Mouse (Mus musculus): ENCODE results near the gene Rae1. TPM values are rescaled to one million over a fixed set of nuclear protein-coding genes. Genes with fewer than 3 reads are reported as not detected.

The Rae1 gene
- polyA plus RNA-seq, 1 experiment from 2014 or later = 156 TPM

DNA sequence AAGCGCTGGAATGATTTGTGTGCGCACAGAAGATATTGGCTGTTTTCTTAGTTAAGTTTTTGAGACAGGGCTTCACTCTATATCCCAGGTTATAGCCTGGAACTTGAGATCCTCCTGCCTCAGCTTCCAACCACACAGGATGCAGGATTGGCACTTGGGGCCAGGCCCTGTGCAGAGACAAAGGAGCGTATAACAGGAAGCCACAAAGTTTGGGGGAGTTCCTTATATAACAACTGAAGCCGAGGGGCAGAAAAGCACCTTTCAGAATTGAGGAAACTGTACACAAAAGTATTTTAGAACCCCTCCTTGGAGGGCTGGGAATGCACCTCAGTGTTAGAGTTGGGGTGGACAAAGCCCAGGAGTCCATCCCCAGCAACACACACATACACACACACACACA is 39.1 kb downstream of the Rae1 start:
- no peaks in the 10 kb centered on the region for H3K9me3 ChIP-seq (ENCODE audit: control insufficient read depth, low read length)
- peaks cover 6% of the 10 kb centered on the region for H3K36me3 ChIP-seq (ENCODE audit: control insufficient read depth, insufficient read depth)
- no peak overlapping the region for H3K4me3 ChIP-seq (replicated peaks; ENCODE audit: low read length)
- H3K4me1 ChIP-seq (replicated peaks; ENCODE audit: control insufficient read depth, insufficient read depth, low read length) = no peaks in the 10 kb centered on the region
- no peaks in the 10 kb centered on the region for H3K27me3 ChIP-seq (replicated peaks; ENCODE audit: control insufficient read depth, insufficient read depth, low read length)
- no peak for ATAC-seq
- H3K4me2 ChIP-seq (ENCODE audit: low read length) = no peak overlapping the region
- H3K27ac ChIP-seq (ENCODE audit: low read length) = no peak overlapping the region
- no peak overlapping the region for H3K9ac ChIP-seq (replicated peaks; ENCODE audit: low read depth, low read length)
- 94% methylated on average over 4 of the region's 4 CpGs for WGBS

DNA sequence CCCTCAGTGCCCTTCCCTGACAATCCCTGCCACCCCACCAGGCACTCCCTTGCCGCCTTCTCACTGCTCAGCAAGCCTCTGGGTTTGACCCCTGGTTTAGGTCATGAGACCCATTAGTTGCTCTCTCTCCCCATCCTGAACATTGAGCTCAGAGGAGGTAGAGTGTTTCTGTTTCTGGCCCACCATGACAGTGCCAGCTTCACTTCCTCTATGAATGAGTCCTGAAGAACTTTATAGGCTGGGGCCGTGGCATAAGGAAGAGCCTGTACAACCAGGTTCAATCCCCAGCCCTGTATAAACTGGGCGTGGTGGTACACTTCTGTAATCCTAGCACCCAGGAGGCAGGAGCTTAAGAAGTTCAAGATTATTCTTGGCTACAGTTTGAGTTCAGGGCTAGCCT is 40.9 kb downstream of the Rae1 start:
- no peak overlapping the region for H3K27ac ChIP-seq (ENCODE audit: low read length)
- no peak overlapping the region for H3K4me2 ChIP-seq (ENCODE audit: low read length)
- H3K9me3 ChIP-seq (ENCODE audit: control insufficient read depth, low read length) = no peaks in the 10 kb centered on the region
- H3K27me3 ChIP-seq (replicated peaks; ENCODE audit: control insufficient read depth, insufficient read depth, low read length) = no peaks in the 10 kb centered on the region
- ATAC-seq = no peak
- no peak overlapping the region for H3K9ac ChIP-seq (replicated peaks; ENCODE audit: low read depth, low read length)
- no peaks in the 10 kb centered on the region for H3K4me1 ChIP-seq (replicated peaks; ENCODE audit: control insufficient read depth, insufficient read depth, low read length)
- no peaks in the 10 kb centered on the region for H3K36me3 ChIP-seq (ENCODE audit: control insufficient read depth, insufficient read depth)
- 82% methylated on average over 3 of the region's 3 CpGs for WGBS
- H3K4me3 ChIP-seq (replicated peaks; ENCODE audit: low read length) = no peak overlapping the region

DNA sequence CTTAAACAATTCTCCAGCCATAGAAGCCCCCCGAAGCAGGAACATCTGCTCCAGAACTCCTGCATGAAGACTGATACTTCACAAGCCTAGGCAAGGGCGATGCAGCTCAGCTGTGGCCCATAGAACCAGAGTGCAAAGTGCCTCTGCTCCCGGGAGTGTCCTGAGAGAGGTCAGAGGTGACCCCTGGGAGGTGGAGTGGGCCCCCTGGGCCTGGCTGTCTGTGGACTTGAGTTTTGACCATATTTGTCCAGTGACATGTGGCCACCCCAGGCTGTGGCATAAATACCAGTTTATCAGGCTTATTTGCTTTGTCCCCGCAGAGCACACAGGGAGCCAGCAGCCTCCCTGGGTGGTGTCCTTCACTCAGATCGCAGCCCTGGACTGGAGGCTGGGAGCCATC is 41.3 kb downstream of the Rae1 start:
- 71% methylated on average over 5 of the region's 5 CpGs for WGBS
- no peaks in the 10 kb centered on the region for H3K27me3 ChIP-seq (replicated peaks; ENCODE audit: control insufficient read depth, insufficient read depth, low read length)
- no peak for ATAC-seq

DNA sequence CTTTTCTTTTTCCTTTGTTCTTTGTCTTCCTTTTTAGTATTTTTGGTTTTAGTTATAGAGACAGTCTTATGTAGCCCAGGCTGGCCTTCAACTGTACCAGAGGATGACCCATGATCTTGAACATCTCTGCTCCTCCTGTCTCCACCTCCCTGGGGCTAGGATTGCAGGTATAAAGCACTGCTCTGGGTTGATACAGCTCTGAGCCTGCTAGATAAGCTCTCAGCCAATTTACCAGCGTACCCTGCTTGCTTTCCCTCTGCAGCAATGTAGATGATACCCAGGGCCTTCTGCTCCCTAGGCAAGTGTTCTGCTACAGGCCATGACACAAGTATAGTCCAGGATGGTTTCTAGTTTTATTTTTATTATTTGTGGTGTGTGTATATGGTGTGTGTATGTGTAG is 42.0 kb downstream of the Rae1 start:
- no peak overlapping the region for H3K4me3 ChIP-seq (replicated peaks; ENCODE audit: low read length)
- no peaks in the 10 kb centered on the region for H3K4me1 ChIP-seq (replicated peaks; ENCODE audit: control insufficient read depth, insufficient read depth, low read length)
- H3K36me3 ChIP-seq (ENCODE audit: control insufficient read depth, insufficient read depth) = no peaks in the 10 kb centered on the region
- no peaks in the 10 kb centered on the region for H3K9me3 ChIP-seq (ENCODE audit: control insufficient read depth, low read length)
- no peaks in the 10 kb centered on the region for H3K27me3 ChIP-seq (replicated peaks; ENCODE audit: control insufficient read depth, insufficient read depth, low read length)
- 80% methylated on average over 1 of the region's 1 CpGs for WGBS
- H3K27ac ChIP-seq (ENCODE audit: low read length) = no peak overlapping the region
- H3K9ac ChIP-seq (replicated peaks; ENCODE audit: low read depth, low read length) = no peak overlapping the region
- no peak for ATAC-seq
- no peak overlapping the region for H3K4me2 ChIP-seq (ENCODE audit: low read length)

More for the DNA sequence above, 41.3 kb downstream of the Rae1 start:
- Histone ChIP-seq H3K9me3 (ENCODE audit: control insufficient read depth, low read length) (no peaks in the 10 kb centered on the region), H3K27ac (ENCODE audit: low read length) (no peak overlapping the region), H3K4me3 (replicated peaks; ENCODE audit: low read length) (no peak overlapping the region), H3K4me2 (ENCODE audit: low read length) (no peak overlapping the region), H3K36me3 (ENCODE audit: control insufficient read depth, insufficient read depth) (no peaks in the 10 kb centered on the region), H3K4me1 (replicated peaks; ENCODE audit: control insufficient read depth, insufficient read depth, low read length) (no peaks in the 10 kb centered on the region), H3K9ac (replicated peaks; ENCODE audit: low read depth, low read length) (no peak overlapping the region)

DNA sequence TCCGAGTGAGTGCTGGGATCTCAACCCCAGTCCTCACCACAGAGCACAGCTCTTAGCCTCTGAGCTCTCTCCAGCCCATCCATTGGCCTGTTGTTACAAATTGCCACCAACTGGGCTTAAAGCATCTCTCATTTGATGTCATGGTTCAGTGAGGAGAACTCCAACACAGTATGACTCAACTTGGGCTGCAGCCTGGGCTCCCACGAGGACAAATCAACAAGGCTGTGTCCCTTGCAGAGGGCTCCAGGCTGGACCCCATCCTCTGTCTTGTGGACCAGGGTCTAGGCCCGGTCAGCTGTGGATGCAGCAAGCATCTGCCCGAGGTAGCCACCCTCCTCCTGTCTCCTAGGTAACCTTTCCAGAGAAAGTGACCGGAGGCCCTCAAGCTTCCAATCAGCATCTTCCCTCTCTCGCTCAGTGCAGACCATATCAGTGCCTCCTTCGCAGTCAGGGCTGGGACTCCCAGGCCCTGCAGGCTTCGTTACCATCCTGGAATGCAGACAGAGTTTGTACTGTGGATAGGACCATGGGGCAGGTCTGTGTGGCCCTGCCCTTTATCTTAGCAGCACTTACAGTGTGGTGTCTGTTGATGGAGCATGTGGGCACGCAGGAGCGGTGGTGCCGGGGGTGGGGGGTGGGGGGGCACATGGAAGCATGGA is 42.7 kb downstream of the Rae1 start:
- Histone ChIP-seq H3K9me3 (ENCODE audit: control insufficient read depth, low read length) (no peaks in the 10 kb centered on the region), H3K27ac (ENCODE audit: low read length) (no peak overlapping the region), H3K4me1 (replicated peaks; ENCODE audit: control insufficient read depth, insufficient read depth, low read length) (no peaks in the 10 kb centered on the region), H3K36me3 (ENCODE audit: control insufficient read depth, insufficient read depth) (no peaks in the 10 kb centered on the region), H3K4me3 (replicated peaks; ENCODE audit: low read length) (no peak overlapping the region), H3K27me3 (replicated peaks; ENCODE audit: control insufficient read depth, insufficient read depth, low read length) (no peaks in the 10 kb centered on the region), H3K9ac (replicated peaks; ENCODE audit: low read depth, low read length) (no peak overlapping the region), H3K4me2 (ENCODE audit: low read length) (no peak overlapping the region)
- WGBS = 57% methylated on average over 11 of the region's 11 CpGs
- ATAC-seq = no peak

DNA sequence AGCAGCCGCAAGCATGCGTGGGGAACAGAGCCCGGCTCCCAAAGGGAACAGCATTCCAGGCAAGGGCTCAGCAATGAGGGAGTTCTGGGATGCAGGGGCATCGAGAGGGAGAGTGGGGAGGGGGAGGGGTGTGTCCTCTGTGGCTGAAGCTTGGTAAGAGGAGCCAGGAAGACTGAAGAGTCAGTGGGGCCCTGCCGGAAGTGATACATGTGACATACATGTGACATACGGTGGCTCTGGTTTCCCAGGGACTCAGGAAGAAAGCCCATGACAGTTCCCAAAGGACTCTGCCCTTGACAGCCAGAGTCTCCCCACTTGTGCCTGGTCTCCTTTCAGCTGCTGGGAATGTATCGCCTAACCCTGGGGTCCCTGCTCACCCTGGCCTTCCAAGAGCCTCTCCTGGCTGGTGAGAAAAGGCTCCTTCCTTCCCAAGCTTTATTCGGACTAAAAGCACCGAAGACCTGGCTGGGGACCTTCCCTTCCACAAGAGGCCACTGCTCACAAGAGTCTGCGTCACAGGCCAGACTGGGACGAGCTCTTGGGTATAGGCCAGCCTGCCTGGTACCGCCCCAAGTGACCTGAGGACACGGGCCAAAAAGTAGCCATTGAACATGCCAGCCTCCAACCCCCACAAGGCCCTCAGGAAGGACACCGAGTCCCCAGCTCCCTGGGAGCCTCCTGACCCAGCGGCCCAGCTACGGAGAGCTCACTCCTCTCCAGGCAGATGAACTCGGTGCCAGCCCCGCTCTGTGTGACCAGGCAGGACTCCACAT is 44.5 kb downstream of the Rae1 start:
- 82% methylated on average over 18 of the region's 18 CpGs for WGBS

DNA sequence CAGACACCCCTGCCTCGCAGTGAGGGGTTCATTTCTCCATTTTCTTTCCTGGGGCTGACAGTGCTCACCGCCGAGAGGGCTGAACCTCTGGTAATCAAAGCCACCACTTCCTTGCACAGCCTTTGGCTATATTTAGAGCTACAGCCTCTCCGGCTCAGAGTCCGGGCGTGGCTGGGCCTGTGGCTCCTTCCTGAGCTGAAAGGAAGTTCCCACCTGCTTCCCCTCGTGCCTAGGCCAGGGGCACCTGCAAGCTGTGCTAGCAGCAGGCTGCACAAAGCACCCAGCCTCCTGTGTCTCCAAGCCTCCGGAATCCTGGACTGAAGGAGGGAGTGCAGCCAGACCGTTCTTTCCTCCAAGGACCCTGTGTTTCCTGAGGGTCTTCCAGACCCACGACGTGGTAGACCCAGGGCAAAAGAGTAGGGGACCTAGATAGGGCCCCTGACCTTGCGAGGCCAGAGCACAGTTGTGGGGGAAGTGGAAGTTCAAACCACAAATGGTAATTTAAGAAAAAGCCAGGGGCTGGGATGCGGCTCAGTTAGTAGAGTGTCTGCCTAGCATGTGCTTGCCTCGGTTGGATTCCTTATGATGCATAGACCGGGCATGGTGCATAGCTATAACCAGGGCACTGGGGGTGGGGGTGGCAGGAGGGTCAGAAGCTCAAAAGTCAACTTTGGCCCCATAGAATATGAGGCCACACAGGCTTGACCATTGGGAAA is 46.8 kb downstream of the Rae1 start:
- WGBS = 81% methylated on average over 15 of the region's 15 CpGs
- Histone ChIP-seq H3K27ac (ENCODE audit: low read length) (no peak overlapping the region), H3K9me3 (ENCODE audit: control insufficient read depth, low read length) (no peaks in the 10 kb centered on the region), H3K36me3 (ENCODE audit: control insufficient read depth, insufficient read depth) (no peaks in the 10 kb centered on the region), H3K4me3 (replicated peaks; ENCODE audit: low read length) (no peak overlapping the region), H3K4me2 (ENCODE audit: low read length) (no peak overlapping the region), H3K9ac (replicated peaks; ENCODE audit: low read depth, low read length) (no peak overlapping the region), H3K4me1 (replicated peaks; ENCODE audit: control insufficient read depth, insufficient read depth, low read length) (no peaks in the 10 kb centered on the region), H3K27me3 (replicated peaks; ENCODE audit: control insufficient read depth, insufficient read depth, low read length) (no peaks in the 10 kb centered on the region)
- ATAC-seq = no peak

More for the DNA sequence above, 44.5 kb downstream of the Rae1 start:
- Histone ChIP-seq H3K9me3 (ENCODE audit: control insufficient read depth, low read length) (no peaks in the 10 kb centered on the region), H3K4me2 (ENCODE audit: low read length) (no peak overlapping the region), H3K27ac (ENCODE audit: low read length) (no peak overlapping the region), H3K9ac (replicated peaks; ENCODE audit: low read depth, low read length) (no peak overlapping the region), H3K4me1 (replicated peaks; ENCODE audit: control insufficient read depth, insufficient read depth, low read length) (no peaks in the 10 kb centered on the region), H3K4me3 (replicated peaks; ENCODE audit: low read length) (no peak overlapping the region), H3K27me3 (replicated peaks; ENCODE audit: control insufficient read depth, insufficient read depth, low read length) (no peaks in the 10 kb centered on the region), H3K36me3 (ENCODE audit: control insufficient read depth, insufficient read depth) (no peaks in the 10 kb centered on the region)
- no peak for ATAC-seq

DNA sequence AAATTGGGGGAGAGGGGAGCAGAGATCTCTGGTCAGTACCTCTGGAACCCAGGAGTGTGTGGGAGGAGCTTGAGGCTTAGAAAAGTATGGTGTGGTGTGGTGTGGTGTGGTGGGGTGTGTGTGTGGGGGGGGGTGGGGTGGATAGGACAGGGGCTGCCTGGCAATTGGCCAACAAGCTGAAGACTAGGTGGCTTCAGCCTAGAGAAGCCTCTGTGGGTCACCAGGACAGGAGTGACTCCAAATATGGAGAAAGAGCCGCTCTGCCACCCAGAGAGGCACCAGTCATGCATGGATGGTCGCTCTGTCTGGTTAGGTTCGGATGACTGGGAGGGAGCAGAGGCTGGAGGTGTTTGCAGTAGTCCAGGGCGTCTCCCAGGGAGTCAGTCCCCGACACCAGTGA is 47.6 kb downstream of the Rae1 start:
- Histone ChIP-seq H3K9ac (replicated peaks; ENCODE audit: low read depth, low read length) (no peak overlapping the region), H3K27ac (ENCODE audit: low read length) (no peak overlapping the region), H3K4me2 (ENCODE audit: low read length) (no peak overlapping the region), H3K27me3 (replicated peaks; ENCODE audit: control insufficient read depth, insufficient read depth, low read length) (no peaks in the 10 kb centered on the region), H3K9me3 (ENCODE audit: control insufficient read depth, low read length) (no peaks in the 10 kb centered on the region), H3K4me1 (replicated peaks; ENCODE audit: control insufficient read depth, insufficient read depth, low read length) (no peaks in the 10 kb centered on the region), H3K36me3 (ENCODE audit: control insufficient read depth, insufficient read depth) (no peaks in the 10 kb centered on the region), H3K4me3 (replicated peaks; ENCODE audit: low read length) (no peak overlapping the region)
- WGBS = 46% methylated on average over 5 of the region's 5 CpGs
- no peak for ATAC-seq

DNA sequence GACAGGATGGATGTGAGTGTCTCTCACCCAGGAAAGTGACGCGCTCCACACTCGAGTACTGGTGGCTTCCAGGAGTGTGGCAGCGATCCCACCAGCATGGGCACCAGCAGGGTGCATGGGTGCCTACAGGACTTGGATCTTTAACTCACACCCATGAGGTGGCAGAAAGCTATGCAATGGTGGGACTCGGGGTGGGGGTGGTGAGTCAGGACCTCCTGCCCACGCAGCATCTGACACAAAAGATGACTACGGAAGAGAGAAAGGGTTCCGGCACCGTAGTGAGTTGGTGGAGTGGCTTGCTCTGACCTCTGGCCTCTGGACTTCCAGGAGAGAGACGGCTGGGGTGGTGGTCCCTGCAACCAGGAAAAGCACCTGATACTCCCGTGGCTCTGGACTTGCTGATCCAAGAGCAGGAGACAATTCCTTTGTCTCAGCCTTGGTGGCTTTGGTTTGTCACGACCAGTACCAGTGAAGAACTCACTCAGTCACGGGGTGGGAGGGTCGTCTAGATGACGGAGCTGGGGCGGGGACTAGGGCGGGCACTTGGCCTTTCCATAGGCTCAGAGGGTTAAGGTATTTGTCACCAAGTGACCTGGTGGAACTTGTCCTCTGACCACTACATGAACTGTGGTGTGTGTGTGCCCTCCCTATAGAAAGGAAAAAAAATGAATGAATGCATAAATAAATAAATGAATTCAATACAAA is 48.3 kb downstream of the Rae1 start:
- 60% methylated on average over 17 of the region's 17 CpGs for WGBS
- H3K27ac ChIP-seq (ENCODE audit: low read length) = no peak overlapping the region
- ATAC-seq = no peak
- no peaks in the 10 kb centered on the region for H3K36me3 ChIP-seq (ENCODE audit: control insufficient read depth, insufficient read depth)
- H3K27me3 ChIP-seq (replicated peaks; ENCODE audit: control insufficient read depth, insufficient read depth, low read length) = no peaks in the 10 kb centered on the region
- H3K4me3 ChIP-seq (replicated peaks; ENCODE audit: low read length) = no peak overlapping the region
- no peak overlapping the region for H3K9ac ChIP-seq (replicated peaks; ENCODE audit: low read depth, low read length)
- no peak overlapping the region for H3K4me2 ChIP-seq (ENCODE audit: low read length)
- H3K4me1 ChIP-seq (replicated peaks; ENCODE audit: control insufficient read depth, insufficient read depth, low read length) = no peaks in the 10 kb centered on the region
- H3K9me3 ChIP-seq (ENCODE audit: control insufficient read depth, low read length) = no peaks in the 10 kb centered on the region

Measured in forebrain, embryonic 16.5 days (tissue).